Comparison of ENCODE assay signal across 8 mouse cellular contexts in the genomic region with DNA sequence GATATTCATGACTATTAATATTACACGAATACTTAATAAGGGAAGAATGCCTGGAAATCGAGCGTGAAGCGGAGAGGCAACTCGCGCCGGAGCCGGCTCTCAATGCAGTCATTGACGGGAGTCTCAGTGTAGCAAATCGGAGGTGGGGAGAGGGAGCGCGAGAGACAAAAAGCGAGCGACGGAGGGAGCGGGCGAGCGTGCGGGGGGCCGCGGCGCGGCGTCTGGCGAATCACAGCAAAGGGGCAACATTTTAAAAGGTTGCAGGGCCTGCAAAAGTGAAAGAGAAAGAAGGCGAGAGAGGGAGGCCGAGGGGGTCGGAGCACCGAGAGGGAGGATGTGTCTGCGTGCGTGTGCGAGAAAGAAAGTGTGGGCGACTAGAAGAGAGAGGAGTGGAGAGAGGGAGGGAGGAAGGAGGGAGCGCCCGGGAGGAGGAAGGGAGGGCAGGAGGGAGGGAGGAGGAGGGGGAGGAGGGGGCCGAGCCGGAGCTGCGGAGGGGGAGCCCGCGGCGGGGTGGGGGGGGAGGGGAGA. TPM values are rescaled to one million over a fixed set of nuclear protein-coding genes. Genes with fewer than 3 reads are reported as not detected.
DNase-seq lines count a peak whose midpoint lies in the region; ATAC-seq and TF ChIP-seq lines count a peak whose summit lies in the region.

No protein-coding gene starts in this region.

- H3K27me3 ChIP-seq in ES-Bruce4 (ENCODE audit: control insufficient read depth, insufficient read depth, low read length, poor library complexity, severe bottlenecking) = peaks cover 59% of the 10 kb centered on the region
- H3K27me3 ChIP-seq in embryonic facial prominence, embryonic 15.5 days = peaks cover 53% of the 10 kb centered on the region
- peaks cover 38% of the 10 kb centered on the region for H3K27me3 ChIP-seq in hindbrain, embryonic 15.5 days
- H3K27me3 ChIP-seq in lung, embryonic 15.5 days = peaks cover 94% of the 10 kb centered on the region

- TF ChIP-seq CTCF in ES-Bruce4 (IDR thresholded peaks at IDR 0.05; ENCODE audit: low read depth, low read length) = no peak

- ATAC-seq in embryonic facial prominence, embryonic 15.5 days (ENCODE audit: insufficient number of reproducible peaks, low FRiP score, low TSS enrichment, low read depth) = peak; percentile 74; the same call in 1 of the 2 replicates
- peak; percentile 79 for ATAC-seq in hindbrain, embryonic 15.5 days (ENCODE audit: low FRiP score, low read depth)
- peak; percentile 24; the same call in 1 of the 2 replicates for ATAC-seq in lung, embryonic 15.5 days (ENCODE audit: borderline replicate concordance, extremely low read depth, low FRiP score, low TSS enrichment)

- DNase-seq in cerebellum, postnatal 10 days = peak; percentile 64 to 72
- no peak for DNase-seq in cerebellum, adult 11-12 months
- peak; percentile 50 for DNase-seq in retina, postnatal 7 days (ENCODE audit: low read depth, low spot score)
- no peak for DNase-seq in gastrocnemius, postnatal 25 days

- H3K9ac ChIP-seq in ES-Bruce4 (ENCODE audit: low read depth, poor library complexity, severe bottlenecking) = peak overlapping the region; percentile 32; the same call in 1 of the 2 replicates
- peak overlapping the region; percentile 54 for H3K9ac ChIP-seq in embryonic facial prominence, embryonic 15.5 days
- H3K9ac ChIP-seq in hindbrain, embryonic 15.5 days = peak overlapping the region; percentile 44
- peak overlapping the region; percentile 40; the same call in 1 of the 2 replicates for H3K9ac ChIP-seq in lung, embryonic 15.5 days

- H3K27ac ChIP-seq in ES-Bruce4 (ENCODE audit: insufficient read depth, low read length) = no peak overlapping the region
- peak overlapping the region; percentile 94 for H3K27ac ChIP-seq in embryonic facial prominence, embryonic 15.5 days (replicated peaks)
- H3K27ac ChIP-seq in hindbrain, embryonic 15.5 days (replicated peaks) = peak overlapping the region; percentile 85
- H3K27ac ChIP-seq in lung, embryonic 15.5 days = no peak overlapping the region

- TF ChIP-seq EP300 in ES-Bruce4 (IDR thresholded peaks at IDR 0.05; ENCODE audit: insufficient read depth, low read depth, low read length) = no peak

- peak overlapping the region; percentile 64 for H3K4me2 ChIP-seq in embryonic facial prominence, embryonic 15.5 days (replicated peaks)
- peak overlapping the region; percentile 60 for H3K4me2 ChIP-seq in hindbrain, embryonic 15.5 days
- H3K4me2 ChIP-seq in lung, embryonic 15.5 days = peak overlapping the region; percentile 89

- peak overlapping the region; percentile 68 for H3K4me3 ChIP-seq in ES-Bruce4 (ENCODE audit: low read depth, low read length)
- peak overlapping the region; percentile 60 for H3K4me3 ChIP-seq in embryonic facial prominence, embryonic 15.5 days (replicated peaks)
- peak overlapping the region; percentile 48 for H3K4me3 ChIP-seq in hindbrain, embryonic 15.5 days
- peak overlapping the region; percentile 44 for H3K4me3 ChIP-seq in lung, embryonic 15.5 days

- H3K4me1 ChIP-seq in ES-Bruce4 (ENCODE audit: control insufficient read depth, insufficient read depth, low read length) = no peaks in the 10 kb centered on the region
- H3K4me1 ChIP-seq in embryonic facial prominence, embryonic 15.5 days = peaks cover 27% of the 10 kb centered on the region
- peaks cover 31% of the 10 kb centered on the region for H3K4me1 ChIP-seq in hindbrain, embryonic 15.5 days (replicated peaks)
- peaks cover 36% of the 10 kb centered on the region for H3K4me1 ChIP-seq in lung, embryonic 15.5 days

- H3K36me3 ChIP-seq in ES-Bruce4 (ENCODE audit: control insufficient read depth, insufficient read depth, low read length, poor library complexity, severe bottlenecking) = no peaks in the 10 kb centered on the region
- no peaks in the 10 kb centered on the region for H3K36me3 ChIP-seq in embryonic facial prominence, embryonic 15.5 days
- H3K36me3 ChIP-seq in hindbrain, embryonic 15.5 days = no peaks in the 10 kb centered on the region
- H3K36me3 ChIP-seq in lung, embryonic 15.5 days = no peaks in the 10 kb centered on the region

- under 1% methylated on average over 38 of the region's 41 CpGs for WGBS in embryonic facial prominence, embryonic 15.5 days
- WGBS in hindbrain, embryonic 15.5 days = under 1% methylated on average over 39 of the region's 41 CpGs
- under 1% methylated on average over 34 of the region's 41 CpGs for WGBS in lung, embryonic 15.5 days

- TF ChIP-seq POLR2A in ES-Bruce4 (IDR thresholded peaks at IDR 0.05; ENCODE audit: insufficient read depth, low read length) = no peak

- H3K9me3 ChIP-seq in ES-Bruce4 (replicated peaks; ENCODE audit: control insufficient read depth, insufficient read depth, low read length, poor library complexity, severe bottlenecking) = no peaks in the 10 kb centered on the region
- no peaks in the 10 kb centered on the region for H3K9me3 ChIP-seq in embryonic facial prominence, embryonic 15.5 days (replicated peaks)
- no peaks in the 10 kb centered on the region for H3K9me3 ChIP-seq in hindbrain, embryonic 15.5 days
- H3K9me3 ChIP-seq in lung, embryonic 15.5 days = no peaks in the 10 kb centered on the region

RNA-seq across cellular contexts. Expression of gene Tfap2a, which starts 7.5 kb away (rescaled TPM):
- 1.5 and 1.9 TPM in 2 replicates for polyA plus RNA-seq in ES-Bruce4 (2011; ENCODE audit: insufficient read depth, insufficient read length, low read depth, missing spikeins)
- polyA plus RNA-seq in embryonic facial prominence, embryonic 15.5 days (2015; fragmentation: Nextera tagmentation; extraction: Ambion mirVana) = 13.4 and 15.4 TPM in 2 replicates
- polyA plus RNA-seq in hindbrain, embryonic 15.5 days (2015; fragmentation: Nextera tagmentation; extraction: Ambion mirVana) = 10.5 and 11.5 TPM in 2 replicates
- polyA plus RNA-seq in lung, embryonic 15.5 days (2015; fragmentation: Nextera tagmentation; extraction: Ambion mirVana) = 0.20 and 0.38 TPM in 2 replicates
- total RNA-seq in gastrocnemius, postnatal 25 days (2021) = not detected

Comparison
In these comparisons a context has a peak if more than half of its experiments do, and no peak if none do; other contexts are left out.
1. DNase-seq: peak in cerebellum, postnatal 10 days (2 of 2) and retina, postnatal 7 days (single experiment); none in cerebellum, adult 11-12 months (single experiment) and gastrocnemius, postnatal 25 days (single experiment).
2. H3K27ac ChIP-seq: peak in embryonic facial prominence, embryonic 15.5 days (single experiment) and hindbrain, embryonic 15.5 days (single experiment); none in ES-Bruce4 (single experiment) and lung, embryonic 15.5 days (single experiment).
3. ATAC-seq: peak in every context shown above with its lines; median percentile 79 in hindbrain, embryonic 15.5 days; 74 in embryonic facial prominence, embryonic 15.5 days; 24 in lung, embryonic 15.5 days.
4. Peak in every context shown above with its lines, with median percentiles within 50 percentile points of each other: H3K4me3 ChIP-seq, H3K9ac ChIP-seq and H3K4me2 ChIP-seq.